Mouse (Mus musculus): ENCODE measurements at regions not wholly inside any gene's neighbourhood (a gene's known extent, or its start where the extent isn't known, plus 50 kb on each side); places are given as distances from the start of the nearest gene placed in this dataset.

DNA sequence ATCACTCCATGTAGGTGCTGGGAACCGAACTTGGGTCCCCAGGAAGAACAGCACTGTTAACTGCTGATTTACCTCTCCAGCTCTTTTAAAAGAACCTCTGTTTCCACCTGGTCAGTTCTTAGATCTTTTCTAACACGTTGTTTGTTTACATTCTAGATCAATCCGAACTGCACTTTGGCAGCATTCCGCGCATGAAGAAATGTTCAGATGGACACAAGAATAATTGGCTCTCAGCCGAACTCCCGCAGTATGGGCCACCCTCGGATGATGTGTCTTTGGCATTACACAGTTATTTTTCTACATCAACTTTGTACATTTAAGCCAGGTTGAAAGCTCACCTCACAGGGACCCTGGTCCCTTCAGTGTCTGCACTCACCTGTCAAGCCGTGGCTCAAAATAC is 57.7 kb upstream of the Irs2 start:
- ATAC-seq (ENCODE audit: low FRiP score, low read depth) (no peak), DNase-seq (ENCODE audit: low spot score) (no peak)
- TF ChIP-seq POLR2A (IDR thresholded peaks at IDR 0.05; ENCODE audit: borderline replicate concordance, extremely low read depth, insufficient read depth, insufficient read length), result no peak
- 89% methylated on average over 9 of the region's 9 CpGs for WGBS
- H3K9ac ChIP-seq (ENCODE audit: low read depth, low read length, severe bottlenecking), result no peak overlapping the region
- no peak overlapping the region for H3K27ac ChIP-seq (replicated peaks; ENCODE audit: low read depth, low read length)
- H3K36me3 ChIP-seq (ENCODE audit: control insufficient read depth, insufficient read depth, low read length), result no peaks in the 10 kb centered on the region
- no peak overlapping the region for H3K4me3 ChIP-seq (replicated peaks; ENCODE audit: low read length)
- H3K4me2 ChIP-seq (replicated peaks; ENCODE audit: low read depth, low read length, severe bottlenecking), result no peak overlapping the region
- H3K9me3 ChIP-seq (ENCODE audit: control insufficient read depth, low read length), result no peaks in the 10 kb centered on the region
- H3K27me3 ChIP-seq (ENCODE audit: control insufficient read depth, insufficient read depth, low read length), result no peaks in the 10 kb centered on the region
- H3K4me1 ChIP-seq (ENCODE audit: control insufficient read depth, insufficient read depth, low read length), result peaks cover 3% of the 10 kb centered on the region; the same call in 1 of the 2 replicates

DNA sequence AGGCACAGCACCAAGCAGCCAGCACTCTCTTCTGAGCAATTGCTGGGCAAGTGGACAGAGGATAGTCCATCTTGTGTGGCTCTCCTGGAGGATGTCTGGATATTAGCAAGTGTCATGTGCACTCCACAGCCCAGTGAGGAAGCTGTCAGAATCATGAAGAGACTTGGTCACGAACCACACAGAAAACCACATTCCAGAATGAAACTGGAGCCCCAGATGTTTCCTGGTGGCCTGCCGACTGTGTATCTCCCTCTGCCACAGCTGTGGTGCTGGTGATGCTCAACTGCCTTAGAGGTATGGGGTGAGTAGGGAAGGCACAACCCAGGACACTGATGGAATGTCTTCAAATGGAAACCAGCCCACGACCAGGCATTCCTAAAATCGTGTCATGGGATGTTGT is 57.0 kb upstream of the Irs2 start:
- Histone ChIP-seq H3K4me2 (replicated peaks; ENCODE audit: low read depth, low read length, severe bottlenecking) (no peak overlapping the region), H3K27me3 (ENCODE audit: control insufficient read depth, insufficient read depth, low read length) (no peaks in the 10 kb centered on the region), H3K4me1 (ENCODE audit: control insufficient read depth, insufficient read depth, low read length) (peaks cover 3% of the 10 kb centered on the region; the same call in 1 of the 2 replicates), H3K36me3 (ENCODE audit: control insufficient read depth, insufficient read depth, low read length) (no peaks in the 10 kb centered on the region), H3K9me3 (ENCODE audit: control insufficient read depth, low read length) (no peaks in the 10 kb centered on the region), H3K27ac (replicated peaks; ENCODE audit: low read depth, low read length) (no peak overlapping the region), H3K4me3 (replicated peaks; ENCODE audit: low read length) (no peak overlapping the region), H3K9ac (ENCODE audit: low read depth, low read length, severe bottlenecking) (no peak overlapping the region)
- TF ChIP-seq POLR2A (IDR thresholded peaks at IDR 0.05; ENCODE audit: borderline replicate concordance, extremely low read depth, insufficient read depth, insufficient read length), result no peak
- DNase-seq (ENCODE audit: low spot score) (no peak), ATAC-seq (ENCODE audit: low FRiP score, low read depth) (no peak)
- 48% methylated on average over 4 of the region's 4 CpGs for WGBS

GRCm38 (mm10) chr8:11063058-11063457 is 54.8 kb upstream of the Irs2 start:
- Histone ChIP-seq H3K9me3 (ENCODE audit: control insufficient read depth, low read length) (no peaks in the 10 kb centered on the region), H3K4me3 (replicated peaks; ENCODE audit: low read length) (no peak overlapping the region), H3K36me3 (ENCODE audit: control insufficient read depth, insufficient read depth, low read length) (no peaks in the 10 kb centered on the region), H3K27me3 (ENCODE audit: control insufficient read depth, insufficient read depth, low read length) (no peaks in the 10 kb centered on the region), H3K4me1 (ENCODE audit: control insufficient read depth, insufficient read depth, low read length) (peaks cover 3% of the 10 kb centered on the region; the same call in 1 of the 2 replicates), H3K27ac (replicated peaks; ENCODE audit: low read depth, low read length) (no peak overlapping the region), H3K9ac (ENCODE audit: low read depth, low read length, severe bottlenecking) (no peak overlapping the region), H3K4me2 (replicated peaks; ENCODE audit: low read depth, low read length, severe bottlenecking) (no peak overlapping the region)
- ATAC-seq (ENCODE audit: low FRiP score, low read depth), result no peak
- TF ChIP-seq POLR2A (IDR thresholded peaks at IDR 0.05; ENCODE audit: borderline replicate concordance, extremely low read depth, insufficient read depth, insufficient read length), result no peak
- no peak for DNase-seq (ENCODE audit: low spot score)
- 66% methylated on average over 8 of the region's 8 CpGs for WGBS

GRCm38 (mm10) chr8:11062348-11062946 is 54.2 kb upstream of the Irs2 start:
- Histone ChIP-seq H3K27me3 (ENCODE audit: control insufficient read depth, insufficient read depth, low read length) (no peaks in the 10 kb centered on the region), H3K27ac (replicated peaks; ENCODE audit: low read depth, low read length) (no peak overlapping the region), H3K9me3 (ENCODE audit: control insufficient read depth, low read length) (no peaks in the 10 kb centered on the region), H3K9ac (ENCODE audit: low read depth, low read length, severe bottlenecking) (no peak overlapping the region), H3K36me3 (ENCODE audit: control insufficient read depth, insufficient read depth, low read length) (no peaks in the 10 kb centered on the region), H3K4me1 (ENCODE audit: control insufficient read depth, insufficient read depth, low read length) (peaks cover 3% of the 10 kb centered on the region; the same call in 1 of the 2 replicates), H3K4me2 (replicated peaks; ENCODE audit: low read depth, low read length, severe bottlenecking) (no peak overlapping the region), H3K4me3 (replicated peaks; ENCODE audit: low read length) (no peak overlapping the region)
- ATAC-seq (ENCODE audit: low FRiP score, low read depth), result no peak
- DNase-seq (ENCODE audit: low spot score), result no peak
- no peak for TF ChIP-seq POLR2A (IDR thresholded peaks at IDR 0.05; ENCODE audit: borderline replicate concordance, extremely low read depth, insufficient read depth, insufficient read length)
- WGBS, result 61% methylated on average over 3 of the region's 3 CpGs

- H3K27me3 ChIP-seq (ENCODE audit: control insufficient read depth, insufficient read depth, low read length), result no peaks in the 10 kb centered on the region
- H3K9me3 ChIP-seq (ENCODE audit: control insufficient read depth, low read length), result no peaks in the 10 kb centered on the region
- H3K4me2 ChIP-seq (replicated peaks; ENCODE audit: low read depth, low read length, severe bottlenecking), result no peak overlapping the region
- no peak overlapping the region for H3K9ac ChIP-seq (ENCODE audit: low read depth, low read length, severe bottlenecking)
- no peak overlapping the region for H3K27ac ChIP-seq (replicated peaks; ENCODE audit: low read depth, low read length)
- peaks cover 3% of the 10 kb centered on the region; the same call in 1 of the 2 replicates for H3K4me1 ChIP-seq (ENCODE audit: control insufficient read depth, insufficient read depth, low read length)
- ATAC-seq (ENCODE audit: low FRiP score, low read depth), result no peak
- H3K4me3 ChIP-seq (replicated peaks; ENCODE audit: low read length), result no peak overlapping the region
- no peaks in the 10 kb centered on the region for H3K36me3 ChIP-seq (ENCODE audit: control insufficient read depth, insufficient read depth, low read length)
- no peak for TF ChIP-seq POLR2A (IDR thresholded peaks at IDR 0.05; ENCODE audit: borderline replicate concordance, extremely low read depth, insufficient read depth, insufficient read length)
- WGBS, result 77% methylated on average over 1 of the region's 1 CpGs
- no peak for DNase-seq (ENCODE audit: low spot score)
Observed at GRCm38 (mm10) chr8:11061711-11062110, 53.5 kb upstream of the Irs2 start.

Measured in limb, embryonic 14.5 days (tissue).